Mouse (Mus musculus) lung, postnatal 25 days (tissue): ENCODE measurements around the gene Dzip3.
A peak's percentile ranks its signal among the peaks of the same experiment; 100 is the strongest.

Source experiments
- DNase-seq: peaks from one replicate; pipeline ENCODE4 v3.0.0; 2022; ENCODE audit warnings: low spot score

Gene Dzip3

DNA sequence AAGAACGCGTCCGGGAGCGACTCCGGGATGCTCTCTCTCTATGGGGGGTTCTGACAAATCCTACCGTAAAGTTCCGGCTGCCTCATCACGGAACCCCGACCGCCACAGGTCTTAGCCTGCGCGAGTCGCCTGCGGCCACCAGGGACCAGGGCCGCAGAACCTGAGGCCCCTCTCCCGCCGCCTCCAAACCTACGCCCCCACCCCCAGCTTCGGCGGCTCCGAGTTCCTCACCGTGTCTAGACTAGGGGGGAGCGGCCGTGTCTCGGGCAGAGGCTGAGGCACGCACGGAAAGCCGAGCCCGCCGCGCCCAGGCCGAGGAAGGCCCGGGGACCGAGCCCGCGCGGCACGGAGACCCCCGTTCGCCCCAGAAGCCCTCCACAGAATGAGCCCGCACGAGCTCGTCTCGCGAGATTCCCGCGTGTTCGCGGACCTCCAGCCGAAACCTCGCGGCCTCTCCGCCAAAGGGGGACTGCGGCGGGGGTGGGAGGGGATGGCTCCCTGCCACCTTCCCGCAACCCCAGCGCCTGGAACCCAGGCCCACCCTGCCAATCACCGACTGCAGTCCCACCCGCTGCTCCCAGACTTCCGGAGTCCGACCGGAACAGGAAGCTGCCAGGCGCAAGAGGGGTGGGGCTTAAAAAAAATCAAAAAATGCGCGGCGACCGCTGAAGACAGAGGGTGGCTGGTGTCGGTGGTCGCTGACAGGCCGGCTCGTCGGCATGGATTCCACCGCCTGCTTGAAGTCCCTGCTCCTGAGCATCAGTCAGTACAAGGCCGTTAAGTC is at the start of gene Dzip3, which contains the start of gene Cip2a:
Dzip3 (minus strand) TSS at position 607 of the 784 bp plus-strand sequence.
Cip2a (plus strand) TSS at position 627 of the 784 bp plus-strand sequence.
- DNase-seq = peak; percentile 84

DNA sequence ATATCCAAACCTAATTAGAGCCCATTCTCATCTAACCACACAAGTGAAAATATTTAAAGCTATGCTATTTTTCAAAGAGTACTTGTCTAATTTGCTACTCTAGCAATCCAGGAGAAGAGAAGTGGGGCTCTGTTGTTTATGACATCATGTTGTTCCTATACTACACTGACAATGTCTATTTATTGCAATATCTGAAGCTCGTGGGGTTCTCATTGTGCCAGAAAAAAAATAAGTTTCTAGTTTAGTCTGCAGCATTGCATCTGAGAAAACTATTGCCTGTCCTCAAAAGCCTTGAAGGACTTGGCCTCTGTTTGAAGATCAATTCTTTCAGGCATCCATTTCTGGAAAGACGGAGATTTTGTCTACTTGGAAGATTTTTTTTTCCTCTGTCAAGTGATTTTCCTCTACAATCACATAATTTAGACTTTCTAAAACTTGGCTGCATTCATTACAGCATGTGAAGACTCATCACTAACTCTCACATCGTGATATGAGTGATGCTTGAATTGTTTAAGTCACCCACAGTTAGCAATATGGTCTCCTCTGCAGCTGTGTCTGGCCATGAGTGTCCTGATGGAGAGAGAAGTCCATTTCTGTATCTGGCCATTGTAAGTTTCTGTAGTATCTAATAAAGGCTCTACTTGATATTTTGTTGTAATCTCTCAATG is 46.7 kb upstream of the Dzip3 start:
- no peak for DNase-seq

DNA sequence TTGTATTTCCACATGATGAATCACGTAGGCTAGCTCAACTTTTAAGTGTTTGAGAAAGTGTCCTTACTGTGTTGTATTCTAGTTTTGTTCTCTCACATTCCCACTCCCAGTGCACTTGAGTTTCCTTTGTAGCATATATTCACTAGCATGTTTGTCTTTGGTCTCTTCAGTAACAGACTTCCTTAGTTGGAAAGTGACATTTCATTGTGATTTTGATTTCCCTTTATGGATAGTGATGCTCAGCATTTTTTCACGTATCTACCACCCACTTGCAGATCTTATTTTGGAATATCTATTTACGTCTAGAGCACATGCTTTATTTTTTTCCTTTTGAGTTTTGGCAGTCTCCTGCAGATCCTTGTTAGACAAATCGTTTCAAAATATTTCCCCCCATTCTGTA is 43.8 kb upstream of the Dzip3 start:
- DNase-seq = no peak

DNA sequence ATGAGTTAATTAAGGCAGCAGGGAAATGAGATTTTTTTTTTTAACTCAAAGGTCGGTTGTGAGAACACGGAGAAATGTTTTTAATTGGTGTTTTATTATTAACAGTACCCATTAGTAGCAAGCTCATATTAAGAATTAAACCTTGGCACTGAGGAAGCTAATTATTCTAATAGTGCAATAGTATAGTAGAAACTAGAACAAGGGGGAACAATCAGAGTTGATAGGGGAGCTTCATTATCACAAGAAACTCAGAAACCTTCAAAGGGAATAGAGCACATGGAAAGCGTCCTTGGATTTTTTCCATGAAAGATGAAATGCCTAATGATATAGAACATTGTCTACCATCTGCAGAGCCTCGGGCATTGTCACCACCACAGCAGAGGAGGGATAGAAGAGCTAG is 41.9 kb upstream of the Dzip3 start:
- no peak for DNase-seq

DNA sequence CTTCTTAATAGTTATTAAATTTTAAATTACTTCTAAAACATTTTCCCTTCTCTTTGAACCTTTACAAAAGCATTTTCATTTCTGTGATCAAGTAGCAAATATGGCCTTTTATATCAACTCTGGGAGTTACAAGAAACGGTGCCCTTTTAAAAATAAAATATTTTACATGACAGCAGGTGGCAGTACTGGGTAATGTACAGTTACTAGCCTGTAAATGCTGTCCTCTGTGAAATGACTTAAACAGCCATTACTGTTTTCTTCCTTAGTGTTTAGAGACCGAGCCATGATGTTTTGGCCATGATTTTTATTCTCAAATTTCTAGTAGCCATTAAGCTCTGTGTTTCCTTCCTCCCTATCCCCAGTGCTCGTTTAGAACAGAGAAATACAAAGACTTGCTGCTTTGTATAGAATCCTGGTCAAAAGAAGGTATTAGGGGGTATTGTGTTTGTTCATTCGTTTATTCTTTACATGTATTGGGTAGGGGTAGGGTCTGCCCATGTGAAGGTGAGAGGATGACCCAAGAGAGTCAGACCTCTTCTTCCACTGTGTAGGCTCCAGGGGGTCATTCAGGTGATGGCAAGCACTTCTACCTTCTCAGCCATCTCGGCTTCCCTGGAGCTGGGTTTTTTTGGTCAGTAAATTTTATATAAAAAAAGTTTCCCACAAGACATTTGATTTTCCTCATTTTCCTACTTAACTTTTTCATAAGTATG is 22.8 kb upstream of the Dzip3 start:
- no peak for DNase-seq

DNA sequence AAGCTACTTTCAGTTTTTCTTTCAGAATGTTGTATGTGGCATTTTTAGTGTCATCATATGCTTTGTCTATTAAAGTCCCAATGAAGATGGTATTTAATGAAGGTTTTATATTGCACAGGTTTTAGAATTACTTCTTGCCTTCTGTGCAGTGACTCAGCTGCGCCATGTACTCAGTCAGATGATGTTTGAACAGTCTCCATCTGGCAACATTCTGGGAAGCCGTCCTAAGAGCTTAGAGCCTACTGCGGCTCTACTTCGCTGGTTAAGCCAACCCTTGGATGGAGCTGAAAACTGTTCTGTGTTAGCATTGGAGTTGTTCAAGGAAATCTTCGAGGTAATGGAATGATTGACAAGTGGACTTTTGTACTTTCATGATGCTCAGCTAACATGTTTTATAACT is 10.2 kb upstream of the Dzip3 start:
- no peak for DNase-seq

DNA sequence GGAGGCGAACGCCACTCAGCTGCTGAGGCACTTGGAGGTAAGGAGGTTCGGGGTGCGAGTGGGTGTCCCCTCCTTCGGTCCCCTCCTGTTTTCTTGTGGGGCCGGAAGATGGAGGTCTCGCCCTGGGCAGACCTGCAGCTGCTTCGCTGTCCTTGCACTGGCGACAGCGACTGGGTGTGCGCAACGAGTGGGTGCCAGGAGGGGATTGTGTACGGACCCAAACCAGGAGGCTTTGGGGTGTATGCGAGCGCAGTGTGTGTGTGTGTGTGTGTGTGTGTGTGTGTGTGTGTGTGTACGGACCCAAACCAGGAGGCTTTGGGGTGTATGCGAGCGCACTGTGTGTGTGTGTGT is 353 bp upstream of the Dzip3 start:
- DNase-seq = no peak

DNA sequence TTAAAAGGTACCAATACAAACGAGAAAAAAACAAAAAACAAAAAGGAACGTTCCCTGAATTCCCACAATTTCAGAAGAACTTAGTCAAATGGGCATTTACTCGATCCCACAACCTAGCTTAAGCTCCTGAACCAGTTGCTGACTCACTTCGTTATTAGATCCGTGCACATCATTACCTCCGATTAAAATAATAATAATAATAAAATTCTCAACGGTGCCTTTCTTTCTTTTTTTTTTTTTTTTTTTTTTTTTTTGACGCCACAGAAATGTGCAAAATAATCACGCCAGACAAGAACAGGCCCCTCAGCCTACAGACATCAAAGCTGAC is 770 bp downstream of the Dzip3 start:
- DNase-seq = no peak

DNA sequence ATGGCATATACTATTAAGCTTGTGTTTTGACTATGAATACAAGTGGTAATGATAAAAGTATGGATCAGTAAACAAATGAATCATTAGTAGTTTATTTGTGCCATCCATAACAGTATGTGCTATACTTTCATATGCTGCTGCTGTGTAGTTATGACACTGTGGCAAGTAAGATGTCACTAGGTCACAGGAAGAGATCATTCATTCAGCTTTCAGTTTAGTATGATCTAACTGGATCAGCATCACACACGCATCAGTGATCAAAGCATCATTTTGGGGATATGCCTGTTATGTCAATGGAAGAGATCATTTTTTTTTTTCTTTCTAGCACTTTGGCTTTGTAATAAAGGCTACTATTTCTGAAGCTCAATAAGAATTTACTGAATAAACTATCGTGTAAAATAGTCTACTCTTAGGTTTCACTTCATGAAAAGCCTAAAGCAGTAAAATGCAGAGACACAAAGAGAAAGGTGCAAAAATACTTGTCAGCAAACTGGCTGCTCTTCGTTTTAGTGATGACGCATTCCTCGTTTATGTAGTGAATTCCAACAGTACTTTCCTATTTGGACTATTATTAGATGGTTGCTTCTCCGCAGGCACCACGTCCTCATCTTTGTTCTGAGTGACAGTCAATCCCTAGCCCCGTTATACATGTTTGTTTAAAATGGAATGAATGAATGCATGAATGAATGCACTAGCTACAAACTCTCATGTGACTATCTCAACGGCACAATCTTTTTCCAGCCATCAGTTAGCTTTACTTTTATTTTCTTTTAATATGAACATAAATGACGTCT is 1.3 kb downstream of the Dzip3 start:
- no peak for DNase-seq

DNA sequence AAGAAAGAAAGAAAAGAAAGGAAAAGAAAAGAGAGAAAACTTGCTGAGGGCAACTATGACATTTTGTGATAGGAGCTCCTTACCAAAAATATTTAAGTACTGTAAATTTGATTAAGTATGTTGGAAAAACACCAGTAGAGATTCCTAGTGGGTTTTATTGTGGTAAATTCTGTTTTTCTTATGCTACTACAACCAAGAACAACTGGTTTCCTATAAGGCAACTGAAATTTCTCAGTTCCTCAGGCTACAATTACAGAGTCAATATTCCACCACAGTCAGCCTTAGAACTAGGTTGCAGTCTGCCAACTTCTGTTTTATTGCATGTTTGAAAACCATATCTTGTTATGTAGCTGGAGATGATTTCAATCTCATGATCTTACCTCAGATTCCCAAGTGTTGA is 4.3 kb downstream of the Dzip3 start:
- DNase-seq = no peak

DNA sequence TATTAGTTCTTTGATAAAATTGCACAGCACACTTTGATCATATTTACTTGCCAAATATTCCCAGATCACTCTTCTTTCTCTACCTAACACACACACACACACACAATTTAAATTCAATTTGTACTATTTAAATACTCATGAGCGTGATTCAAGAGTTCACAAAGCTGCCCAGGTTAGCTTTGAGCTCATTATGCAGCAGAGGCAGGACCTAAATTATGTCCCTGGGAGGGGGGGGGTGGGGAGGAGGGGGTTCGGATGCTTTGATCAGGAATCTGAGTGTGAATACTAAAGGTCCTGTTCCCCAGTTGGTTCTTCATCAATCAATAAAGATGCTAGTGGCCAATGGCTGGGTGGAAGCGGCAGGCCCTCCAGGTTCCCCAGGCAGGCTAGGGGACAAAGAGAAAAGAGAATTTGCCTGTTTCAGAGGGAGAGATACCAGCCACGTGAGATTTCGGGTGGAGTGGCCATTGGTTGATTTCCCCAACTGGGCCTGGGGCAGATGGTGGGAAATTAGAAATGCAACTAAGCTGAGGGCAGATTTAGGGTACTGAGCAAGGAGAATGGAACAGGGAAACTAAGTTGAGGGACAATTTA is 8.8 kb downstream of the Dzip3 start:
- DNase-seq = no peak

DNA sequence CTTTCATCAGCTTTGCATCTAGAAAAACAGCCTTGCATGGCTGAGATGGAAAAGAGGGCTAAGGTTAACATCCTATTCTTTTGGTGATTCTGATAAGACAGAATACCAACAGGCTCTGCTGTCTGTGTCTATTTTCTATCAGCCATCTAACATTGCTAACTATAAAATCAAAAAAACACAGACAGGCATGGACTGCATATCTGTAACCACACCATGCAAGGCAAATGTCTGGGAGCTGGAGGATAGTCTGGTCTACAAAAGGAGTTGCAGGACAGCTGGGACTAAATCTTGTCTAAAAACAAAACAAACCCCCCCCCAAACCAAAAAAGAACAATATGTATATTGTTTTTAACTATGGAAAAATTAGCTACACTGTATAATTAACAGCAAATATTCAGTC is 14.0 kb downstream of the Dzip3 start:
- no peak for DNase-seq

DNA sequence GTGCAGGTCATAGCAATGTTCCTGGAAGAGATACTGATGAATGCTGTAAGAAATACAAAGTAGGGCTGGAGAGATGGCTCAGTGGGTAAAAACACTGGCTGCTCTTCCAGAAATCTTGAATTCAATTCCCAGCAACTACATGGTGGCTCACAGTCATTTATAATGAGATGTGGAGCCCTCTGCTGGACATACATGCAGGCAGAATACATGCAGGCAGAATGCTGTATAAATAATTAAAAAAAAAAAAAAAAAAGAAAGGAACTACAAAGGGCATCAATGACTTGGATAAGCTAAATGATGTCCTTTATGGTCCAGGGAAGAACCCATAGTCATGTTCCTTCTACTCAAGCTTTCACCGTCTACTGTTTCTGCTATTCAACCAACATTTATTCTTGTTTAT is 20.4 kb downstream of the Dzip3 start:
- DNase-seq = no peak

DNA sequence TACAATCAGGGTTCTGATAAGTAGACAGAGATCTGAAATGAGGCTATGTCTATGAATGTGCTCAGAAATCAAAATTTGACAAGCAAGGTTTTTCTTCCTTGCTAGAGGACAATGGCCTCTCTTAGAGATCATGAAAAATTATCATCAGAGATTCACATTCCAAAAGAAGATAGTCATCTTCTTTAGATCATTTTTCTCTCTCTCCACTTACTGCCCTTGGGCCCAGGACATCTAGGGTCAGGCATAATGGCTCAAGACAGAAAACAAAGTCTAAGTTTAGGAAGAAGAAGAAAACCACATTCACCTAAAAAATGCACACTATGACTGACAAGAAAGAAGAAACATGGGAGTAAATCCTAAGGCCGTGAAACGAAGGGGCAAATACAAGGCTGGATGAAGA is 21.0 kb downstream of the Dzip3 start:
- no peak for DNase-seq

DNA sequence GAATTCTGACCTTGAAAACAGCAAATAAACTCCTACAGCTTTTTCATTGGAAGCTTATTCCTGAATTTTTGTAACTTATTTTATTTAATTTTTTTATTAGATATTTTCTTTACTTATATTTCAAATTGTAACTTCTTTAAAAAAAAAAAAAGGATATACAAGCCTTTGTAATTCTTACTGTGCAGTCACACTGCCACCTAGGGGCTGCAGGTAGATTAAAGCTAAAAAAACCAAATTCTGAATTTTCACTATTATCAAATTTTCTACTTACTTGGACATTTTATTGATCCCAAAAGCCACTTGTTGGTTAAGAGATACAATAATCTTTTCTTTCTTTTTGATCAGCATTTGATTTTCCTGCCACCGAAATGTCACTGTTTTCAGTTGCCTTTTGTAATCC is 52.2 kb downstream of the Dzip3 start:
- no peak for DNase-seq

DNA sequence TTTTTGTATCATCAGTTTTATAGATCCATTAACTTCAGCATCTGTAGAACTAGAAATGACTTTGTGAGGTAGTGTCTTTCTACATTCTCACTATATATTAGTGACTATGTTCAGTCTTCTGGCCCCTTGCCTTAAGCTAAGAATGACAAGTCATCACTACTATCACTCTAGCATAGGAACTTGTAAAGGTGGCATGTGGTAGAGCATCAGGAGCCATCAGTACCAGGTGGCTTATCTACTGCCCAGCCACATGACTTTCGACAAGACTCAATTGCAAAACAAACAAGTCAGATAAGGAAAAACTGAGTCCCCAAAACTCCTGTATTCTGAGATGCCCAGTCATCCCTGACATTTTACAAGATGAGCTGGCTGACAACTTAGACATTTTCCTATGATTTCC is 70.2 kb downstream of the Dzip3 start:
- no peak for DNase-seq

DNA sequence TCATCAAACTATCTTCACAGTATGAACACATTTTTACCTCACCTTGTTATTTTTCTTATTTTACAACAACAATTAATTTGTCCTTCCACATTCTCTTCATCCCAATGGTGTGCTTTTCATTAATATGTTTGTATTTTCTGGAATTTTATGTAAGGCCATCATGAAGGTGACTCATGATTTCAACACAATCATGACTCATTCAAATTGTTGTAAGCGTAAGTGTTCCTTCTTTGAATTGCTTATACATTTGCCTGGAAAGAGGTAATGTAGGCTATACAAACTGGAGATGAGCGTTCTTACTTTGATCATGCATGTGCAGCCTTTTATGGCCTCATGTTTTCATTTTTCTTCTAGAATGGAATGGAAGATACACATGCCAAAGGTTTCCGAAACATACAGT is 80.8 kb downstream of the Dzip3 start:
- DNase-seq = no peak

DNA sequence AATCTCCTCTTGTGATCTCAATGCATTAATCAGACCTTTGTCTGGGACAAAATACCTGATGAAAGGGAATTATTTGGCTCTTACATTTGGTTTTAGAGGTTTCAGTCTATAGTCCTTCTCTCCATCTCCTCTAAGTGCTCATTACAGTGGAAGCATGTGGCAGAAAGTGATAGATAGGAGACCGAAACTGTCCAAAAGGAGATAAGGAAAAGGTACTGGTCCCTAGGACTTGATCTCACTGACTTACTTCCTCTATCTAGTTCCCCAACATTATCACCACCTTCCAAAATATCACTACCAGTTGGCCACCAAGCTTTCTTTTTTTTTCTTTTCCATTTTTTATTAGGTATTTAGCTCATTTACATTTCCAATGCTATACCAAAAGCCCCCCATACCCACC is 82.8 kb downstream of the Dzip3 start:
- DNase-seq = no peak

DNA sequence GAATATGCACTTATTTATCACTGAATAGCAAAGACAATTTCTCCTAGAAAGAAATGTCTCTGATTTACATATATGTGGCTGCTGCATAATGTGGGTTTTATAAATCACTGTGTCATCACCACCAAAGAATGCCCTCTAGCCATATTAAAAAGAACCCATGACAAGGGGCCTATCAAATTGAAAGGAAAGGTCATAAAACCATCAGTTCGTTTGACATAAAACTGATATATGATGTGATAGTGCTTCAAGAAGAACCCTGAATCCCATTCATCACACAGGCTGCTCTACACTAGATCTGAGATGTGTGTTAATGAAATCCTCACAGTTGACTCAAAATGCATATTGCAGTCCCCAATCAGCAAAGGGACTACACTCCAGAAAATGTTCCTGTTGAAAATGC is 94.1 kb downstream of the Dzip3 start:
- DNase-seq = no peak

DNA sequence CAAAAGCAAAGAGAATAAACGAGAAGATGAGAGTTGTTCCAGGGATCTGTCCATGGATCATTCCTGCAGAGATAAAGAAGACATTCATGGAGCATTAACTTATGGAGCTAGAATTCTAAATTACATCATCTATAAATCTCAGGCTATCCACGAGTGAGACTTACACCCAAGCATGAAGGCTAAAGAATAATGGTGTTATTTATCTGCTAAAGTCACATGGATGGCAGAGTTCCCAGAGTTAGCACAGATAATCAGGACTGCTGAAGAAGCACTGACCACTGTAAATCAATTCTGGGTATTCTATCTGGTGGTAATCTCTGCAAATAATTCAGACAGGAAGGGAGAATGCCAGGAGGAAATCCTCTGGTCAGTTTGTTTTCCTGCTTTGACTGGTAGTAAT is 103.2 kb downstream of the Dzip3 start:
- DNase-seq = no peak
